Mouse (Mus musculus) MEL (cell line): ENCODE measurements around the gene BC024978. TPM values are rescaled to one million over a fixed set of nuclear protein-coding genes. Genes with fewer than 3 reads are reported as not detected.

Experiments used
- DNase-seq: peaks from one replicate; pipeline ENCODE4 v3.0.0; 2011; ENCODE audit warnings: low read depth, low spot score
- H3K27ac ChIP-seq: 2 replicates; pipeline ENCODE4 v1.5.1; 2012; ENCODE audit warnings: low read depth, mild to moderate bottlenecking, control low read depth, low read length, moderate library complexity; ENCODE audit not compliant: control insufficient read depth
- H3K27me3 ChIP-seq, 2 experiments: fragments of 150-350 bp in 1 of 2; sonication (generic) in 1 of 2; 2 replicates each; pipeline ENCODE4 v1.6.1; 2012; ENCODE audit warnings: low read length in 2 of 2, mild to moderate bottlenecking in 2 of 2, improper control_type of control experiment in 1 of 2, moderate library complexity in 1 of 2; ENCODE audit not compliant: insufficient read depth in 2 of 2, control insufficient read depth in 1 of 2
- H3K36me3 ChIP-seq, 2 experiments: 2 replicates each; pipeline ENCODE4 v1.6.1; 2012 to 2014; ENCODE audit warnings: low read length in 2 of 2, improper control_type of control experiment in 1 of 2, inconsistent platforms in 1 of 2, mild to moderate bottlenecking in 1 of 2; ENCODE audit not compliant: insufficient read depth in 2 of 2, control insufficient read depth in 1 of 2
- H3K4me1 ChIP-seq, 2 experiments: fragments of 150-350 bp in 1 of 2; sonication (generic) in 1 of 2; 2 replicates each; pipeline ENCODE4 v1.6.1; 2012; ENCODE audit warnings: low read length in 2 of 2, improper control_type of control experiment in 1 of 2, mild to moderate bottlenecking in 1 of 2; ENCODE audit not compliant: insufficient read depth in 2 of 2, control insufficient read depth in 1 of 2
- H3K4me3 ChIP-seq, 2 experiments: fragments of 150-350 bp in 1 of 2; sonication (generic) in 1 of 2; 2 replicates each; pipeline ENCODE4 v1.5.1; 2012; ENCODE audit warnings: low read depth in 2 of 2, low read length in 2 of 2, mild to moderate bottlenecking in 2 of 2, moderate library complexity in 2 of 2, control low read depth in 1 of 2, improper control_type of control experiment in 1 of 2; ENCODE audit not compliant: control insufficient read depth in 1 of 2, insufficient read depth in 1 of 2
- H3K79me2 ChIP-seq: 2 replicates; pipeline ENCODE4 v1.6.1; 2012; ENCODE audit warnings: mild to moderate bottlenecking, low read length, moderate library complexity; ENCODE audit not compliant: control insufficient read depth, poor library complexity, insufficient read depth
- H3K9ac ChIP-seq: 2 replicates; pipeline ENCODE4 v1.6.1; 2012; ENCODE audit warnings: low read depth, mild to moderate bottlenecking, control low read depth, low read length, moderate library complexity; ENCODE audit not compliant: control insufficient read depth, poor library complexity, severe bottlenecking
- H3K9me3 ChIP-seq: fragments of 150-350 bp; sonication (generic); replicated peaks from 2 replicates; pipeline ENCODE4 v1.6.1; 2012; ENCODE audit warnings: mild to moderate bottlenecking, low read length, improper control_type of control experiment, moderate library complexity; ENCODE audit not compliant: insufficient read depth
- CHD1 ChIP-seq: IDR thresholded peaks from 2 replicates; pipeline ENCODE4 v1.6.1; 2012; ENCODE audit warnings: low read depth, mild to moderate bottlenecking, inconsistent platforms, low read length, improper control_type of control experiment
- CHD2 ChIP-seq: IDR thresholded peaks from 2 replicates; pipeline ENCODE4 v1.6.1; 2011; ENCODE audit warnings: low read length, improper control_type of control experiment
- E2F4 ChIP-seq: IDR thresholded peaks from 2 replicates; pipeline ENCODE4 v1.6.1; 2011; ENCODE audit warnings: low read depth, low read length, improper control_type of control experiment, borderline replicate concordance
- ETS1 ChIP-seq: IDR thresholded peaks from 2 replicates; pipeline ENCODE4 v1.6.1; 2012; ENCODE audit warnings: low read depth, mild to moderate bottlenecking, inconsistent platforms, low read length, improper control_type of control experiment, moderate library complexity
- GATA1 ChIP-seq: IDR thresholded peaks from 2 replicates; pipeline ENCODE4 v1.6.1; 2011; ENCODE audit warnings: low read depth, low read length, improper control_type of control experiment
- HCFC1 ChIP-seq: IDR thresholded peaks from 2 replicates; pipeline ENCODE4 v1.6.1; 2012; ENCODE audit warnings: low read depth, mild to moderate bottlenecking, inconsistent platforms, low read length, improper control_type of control experiment, moderate library complexity
- KAT2A ChIP-seq: conservative IDR thresholded peaks from 2 replicates; pipeline ENCODE4 v1.6.1; 2012; ENCODE audit warnings: low read depth, low read length, improper control_type of control experiment, inconsistent platforms
- MAFK ChIP-seq: IDR thresholded peaks from 2 replicates; pipeline ENCODE4 v1.6.1; 2011; ENCODE audit warnings: low read depth, mild to moderate bottlenecking, low read length, improper control_type of control experiment, borderline replicate concordance
- MAX ChIP-seq: IDR thresholded peaks from 2 replicates; pipeline ENCODE4 v1.6.1; 2011; ENCODE audit warnings: low read length, improper control_type of control experiment
- MEF2A ChIP-seq: IDR thresholded peaks from 2 replicates; pipeline ENCODE4 v1.6.1; 2014; ENCODE audit warnings: low read depth, mild to moderate bottlenecking, inconsistent platforms, low read length, improper control_type of control experiment; ENCODE audit not compliant: poor library complexity, insufficient replicate concordance, severe bottlenecking; ENCODE audit errors: extremely low read depth
- MYC ChIP-seq: IDR thresholded peaks from 2 replicates; pipeline ENCODE4 v1.6.1; 2011; ENCODE audit warnings: low read depth, mild to moderate bottlenecking, low read length, improper control_type of control experiment, moderate library complexity
- POLR2A ChIP-seq, 2 experiments: IDR thresholded peaks; 2 replicates each; pipeline ENCODE4 v1.6.1; 2011 to 2012; ENCODE audit warnings: low read length in 2 of 2, mild to moderate bottlenecking in 2 of 2, control low read depth in 1 of 2, improper control_type of control experiment in 1 of 2, low read depth in 1 of 2, moderate library complexity in 1 of 2; ENCODE audit not compliant: control insufficient read depth in 1 of 2, insufficient read depth in 1 of 2, poor library complexity in 1 of 2
- SMC3 ChIP-seq: IDR thresholded peaks from 2 replicates; pipeline ENCODE4 v1.6.1; 2011; ENCODE audit warnings: low read depth, low read length, improper control_type of control experiment
- TCF12 ChIP-seq: IDR thresholded peaks from 2 replicates; pipeline ENCODE4 v1.6.1; 2014; ENCODE audit warnings: low read depth, mild to moderate bottlenecking, inconsistent platforms, low read length, improper control_type of control experiment, moderate library complexity
- UBTF ChIP-seq: IDR thresholded peaks from 2 replicates; pipeline ENCODE4 v1.6.1; 2012; ENCODE audit warnings: low read depth, mild to moderate bottlenecking, inconsistent platforms, low read length, improper control_type of control experiment, moderate library complexity, borderline replicate concordance; ENCODE audit not compliant: insufficient read depth
- USF1 ChIP-seq: IDR thresholded peaks from 2 replicates; pipeline ENCODE4 v1.6.1; 2014; ENCODE audit warnings: low read depth, mild to moderate bottlenecking, inconsistent platforms, low read length, improper control_type of control experiment, moderate library complexity
- USF2 ChIP-seq, 2 experiments: IDR thresholded peaks; 2 replicates each; pipeline ENCODE4 v1.6.1; 2011 to 2012; ENCODE audit warnings: improper control_type of control experiment in 2 of 2, low read length in 2 of 2, borderline replicate concordance in 1 of 2, inconsistent platforms in 1 of 2, low read depth in 1 of 2, mild to moderate bottlenecking in 1 of 2; ENCODE audit not compliant: insufficient read depth in 1 of 2
- ZNF384 ChIP-seq: IDR thresholded peaks from 2 replicates; pipeline ENCODE4 v1.6.1; 2012; ENCODE audit warnings: low read depth, mild to moderate bottlenecking, inconsistent platforms, low read length, improper control_type of control experiment
- polyA plus RNA-seq, 2 experiments: library from polyadenylated mRNA; stranded (reverse) in 1 of 2; unstranded in 1 of 2; fragments of >175 nt in 1 of 2; fragments of >200 nt in 1 of 2; gene quantifications; 2 replicates each; pipeline versions ENCODE4 v1.2.1 to v1.2.4; 2012; ENCODE audit warnings: low replicate concordance in 2 of 2, low read depth in 1 of 2; ENCODE audit not compliant: insufficient read length in 2 of 2, insufficient read depth in 1 of 2, missing spikeins in 1 of 2
- total RNA-seq: library from RNA; depleted of rRNA; stranded (reverse); fragments of 300-350 nt; gene quantifications from 2 replicates; pipeline ENCODE4 v1.2.3, GENCODE M21; 2012; rRNA removed

The BC024978 gene
- total and polyA plus RNA-seq, 3 experiments, result 2.1 to 7.1 TPM; not detected in 1

DNA sequence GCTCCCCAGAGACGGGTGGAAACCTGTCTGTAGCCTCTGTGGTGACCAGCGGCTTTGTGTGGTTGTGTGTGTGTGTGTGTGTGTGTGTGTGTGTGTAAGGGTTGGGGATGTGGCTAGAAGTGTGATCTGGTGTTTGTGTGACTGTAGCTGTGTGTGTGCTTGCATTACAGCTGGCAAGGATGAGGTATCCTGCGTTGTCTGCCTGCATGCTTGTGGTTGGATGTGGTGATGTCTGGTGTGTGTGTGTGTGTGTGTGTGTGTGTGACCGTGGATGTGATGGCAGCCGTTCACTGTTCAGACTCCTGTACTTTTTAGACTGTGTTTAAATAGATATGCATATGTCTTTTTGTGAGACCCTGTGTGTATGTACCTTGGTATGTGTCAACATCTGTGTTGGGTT lies 64.2 kb downstream of the BC024978 start:
- Histone ChIP-seq H3K9me3 (no peaks in the 10 kb centered on the region), H3K27me3 (no peaks in the 10 kb centered on the region), H3K9ac (no peak overlapping the region), H3K4me3 (no peak overlapping the region), H3K4me1 (peaks cover 9 to 37% of the 10 kb centered on the region in 2 experiments), H3K36me3 (peaks cover 0 to 28% of the 10 kb centered on the region in 2 experiments; a peak in 2 of 4 replicates), H3K79me2 (no peaks in the 10 kb centered on the region; the same call in 1 of the 2 replicates), H3K27ac (no peak overlapping the region)
- TF ChIP-seq USF2 (IDR thresholded peaks at IDR 0.05; ENCODE audit: borderline replicate concordance in 1 of 2, insufficient read depth in 1 of 2, low read depth in 1 of 2, low read length in 2 of 2) (no peak), MAX (no peak), CHD2 (no peak), UBTF (no peak), HCFC1 (no peak), MEF2A (no peak), CHD1 (no peak), MYC (no peak), POLR2A (IDR thresholded peaks at IDR 0.05; ENCODE audit: control insufficient read depth in 1 of 2, insufficient read depth in 1 of 2, low read depth in 1 of 2, low read length in 2 of 2, poor library complexity in 1 of 2) (no peak), E2F4 (no peak), SMC3 (no peak), GATA1 (no peak), MAFK (no peak), KAT2A (no peak), USF1 (no peak), ETS1 (no peak), TCF12 (no peak), ZNF384 (no peak)
- DNase-seq, result no peak

Other genes starting within 250 kb of the BC024978 start
- not detected in 2 replicates for gene Cyp2a12, start 166.7 kb upstream of the BC024978 start, total RNA-seq
- not detected for gene Cyp2a12, start 166.7 kb upstream of the BC024978 start, polyA plus RNA-seq
- gene Cyp2f2, start 75.9 kb upstream of the BC024978 start, total RNA-seq, result not detected in 2 replicates
- not detected for gene Cyp2f2, start 75.9 kb upstream of the BC024978 start, polyA plus RNA-seq
- gene Cyp2t4, start 42.1 kb upstream of the BC024978 start, total RNA-seq, result not detected in 2 replicates
- under 1 TPM in 1 of 2 experiments, not detected in 1; 0.28 TPM for gene Cyp2t4, start 42.1 kb upstream of the BC024978 start, polyA plus RNA-seq
- 61.8 and 69.5 TPM in 2 replicates for gene Egln2, start 29.0 kb upstream of the BC024978 start, total RNA-seq
- 10 to 100 TPM in 1 of 2 experiments, not detected in 1; 80.1 TPM for gene Egln2, start 29.0 kb upstream of the BC024978 start, polyA plus RNA-seq
- 6.7 and 9.7 TPM in 2 replicates for gene Rab4b, start 16.9 kb upstream of the BC024978 start, total RNA-seq
- 10 to 100 TPM in 1 of 2 experiments, not detected in 1; 32.6 TPM for gene Rab4b, start 16.9 kb upstream of the BC024978 start, polyA plus RNA-seq
- not detected in 2 replicates for gene Gm21983, start 14.7 kb upstream of the BC024978 start, total RNA-seq
- gene Gm21983, start 14.7 kb upstream of the BC024978 start, polyA plus RNA-seq, result under 1 TPM in 1 of 2 experiments, not detected in 1; 0.22 TPM
- 2.0 and 2.1 TPM in 2 replicates for gene Mia, start 14.6 kb upstream of the BC024978 start, total RNA-seq
- 1 to 10 TPM in 1 of 2 experiments, not detected in 1; 2.8 TPM for gene Mia, start 14.6 kb upstream of the BC024978 start, polyA plus RNA-seq
- gene Snrpa, start 490 bp downstream of the BC024978 start, total RNA-seq, result 128 and 139 TPM in 2 replicates
- gene Snrpa, start 490 bp downstream of the BC024978 start, polyA plus RNA-seq, result 100 to 1,000 TPM in 1 of 2 experiments, not detected in 1; 310 TPM
- 5.1 and 6.8 TPM in 2 replicates for gene Itpkc, start 32.9 kb downstream of the BC024978 start, total RNA-seq
- 1 to 10 TPM in 1 of 2 experiments, not detected in 1; 6.3 TPM for gene Itpkc, start 32.9 kb downstream of the BC024978 start, polyA plus RNA-seq
- gene Coq8b, start 37.2 kb downstream of the BC024978 start, total RNA-seq, result 12.5 and 13.8 TPM in 2 replicates
- 10 to 100 TPM in 1 of 2 experiments, not detected in 1; 22.7 TPM for gene Coq8b, start 37.2 kb downstream of the BC024978 start, polyA plus RNA-seq
- 2.2 and 3.6 TPM in 2 replicates for gene Numbl, start 62.7 kb downstream of the BC024978 start, total RNA-seq
- gene Numbl, start 62.7 kb downstream of the BC024978 start, polyA plus RNA-seq, result 10 to 100 TPM in 1 of 2 experiments, not detected in 1; 10.6 TPM
- gene Ltbp4, start 141.9 kb downstream of the BC024978 start, total RNA-seq, result 2.2 and 2.9 TPM in 2 replicates
- 10 to 100 TPM in 1 of 2 experiments, not detected in 1; 14.2 TPM for gene Ltbp4, start 141.9 kb downstream of the BC024978 start, polyA plus RNA-seq
- gene Shkbp1, start 160.2 kb downstream of the BC024978 start, total RNA-seq, result 24.2 and 25.4 TPM in 2 replicates
- gene Shkbp1, start 160.2 kb downstream of the BC024978 start, polyA plus RNA-seq, result 10 to 100 TPM in 1 of 2 experiments, not detected in 1; 77.0 TPM
- 0.42 TPM in 1 of 2 replicates, not detected in the other for gene Gm20479, start 161.6 kb downstream of the BC024978 start, total RNA-seq
- 1 to 10 TPM in 1 of 2 experiments, not detected in 1; 2.7 TPM for gene Gm20479, start 161.6 kb downstream of the BC024978 start, polyA plus RNA-seq